Mouse (Mus musculus) urinary bladder, adult 2 months (tissue): ENCODE data around the gene Ubr4. TPM values are rescaled to one million over a fixed set of nuclear protein-coding genes. Genes with fewer than 3 reads are reported as not detected.

Experiments used
- DNase-seq: peaks from one replicate; pipeline ENCODE4 v3.0.0; 2022; ENCODE audit warnings: low spot score
- polyA plus RNA-seq: library from polyadenylated mRNA; depleted of rRNA; stranded (reverse); fragments of >200 nt; gene quantifications from 2 replicates; pipeline ENCODE4 v1.2.3, GENCODE M21; 2012

Gene Ubr4
- polyA plus RNA-seq, 1 experiment: 169 TPM

DNA sequence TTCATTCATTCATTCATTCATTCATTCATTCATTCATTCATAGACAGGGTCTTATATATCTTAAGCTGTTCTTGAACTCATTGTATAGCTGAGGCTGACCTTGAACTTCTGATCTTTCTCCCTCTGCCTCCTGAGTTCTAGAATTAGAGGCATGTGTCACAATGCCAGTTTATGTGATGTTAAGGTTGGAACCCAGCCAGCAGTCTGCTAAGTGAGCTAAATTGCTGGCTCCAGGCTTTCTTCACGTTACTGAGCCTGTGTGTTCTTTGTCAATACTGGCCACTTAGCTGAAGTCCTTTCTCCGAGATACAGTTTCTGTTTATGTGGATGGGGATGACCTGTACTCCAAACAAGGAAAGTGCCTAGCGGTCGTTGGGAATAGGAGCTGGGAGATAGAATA is 78.5 kb downstream of the Ubr4 start:
- no peak for DNase-seq

DNA sequence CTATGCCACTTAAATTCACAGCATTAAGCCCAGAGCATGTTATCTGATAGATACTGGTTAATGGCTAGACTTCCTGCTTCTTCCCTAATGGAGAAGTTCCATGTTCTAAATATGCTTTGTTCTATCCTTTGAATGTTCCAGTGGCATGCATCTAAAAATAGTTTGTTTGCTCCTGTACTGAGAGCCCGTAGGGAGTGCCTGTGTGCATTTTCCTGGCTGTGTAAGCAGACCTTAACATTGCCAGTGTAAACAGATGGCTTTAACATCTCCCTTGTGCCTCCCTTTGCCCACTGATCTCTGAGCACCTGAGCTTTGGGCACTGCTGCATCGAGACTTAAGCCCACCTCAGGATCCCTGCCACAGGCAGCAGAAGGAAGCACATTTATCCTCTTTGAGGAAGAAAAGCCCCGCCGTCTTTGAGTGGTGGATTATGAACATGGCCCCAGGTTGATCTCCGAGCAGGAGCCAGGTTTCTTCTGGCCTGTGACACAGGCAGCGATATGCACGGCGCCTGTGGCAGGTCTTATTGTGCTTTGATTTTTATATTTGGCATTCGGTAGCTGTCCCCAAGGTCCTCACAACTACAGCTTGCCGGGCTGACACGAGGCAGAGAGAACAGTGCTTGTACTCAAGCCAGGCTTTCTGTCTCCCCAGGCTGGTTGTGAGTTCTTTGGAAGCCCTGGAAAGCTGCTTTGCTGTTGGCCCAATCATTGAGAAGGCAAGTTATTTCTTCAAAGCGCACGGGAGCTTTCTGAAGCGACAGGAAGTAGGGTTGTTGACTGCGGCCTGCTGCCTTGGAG is 80.8 kb downstream of the Ubr4 start:
- DNase-seq: no peak

DNA sequence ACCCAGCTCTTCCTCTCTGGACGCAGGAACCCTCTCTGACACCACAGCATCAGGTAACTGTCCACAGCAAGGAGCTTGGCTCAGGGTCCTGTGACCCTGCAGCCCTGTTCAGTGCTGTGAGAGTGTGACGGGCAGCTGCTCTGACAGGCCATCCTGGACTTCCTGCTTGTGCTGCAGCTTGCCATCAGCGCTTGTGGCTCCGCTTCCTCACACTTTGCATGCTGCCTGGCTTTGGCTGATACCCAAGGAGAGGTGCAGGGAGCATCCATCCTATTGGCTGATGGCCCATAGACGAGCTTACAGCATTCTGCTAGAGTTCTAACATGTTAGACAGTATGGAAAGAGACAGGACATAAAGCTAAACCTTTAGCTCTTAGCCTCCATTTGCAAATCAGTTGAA is 88.8 kb downstream of the Ubr4 start:
- no peak for DNase-seq

DNA sequence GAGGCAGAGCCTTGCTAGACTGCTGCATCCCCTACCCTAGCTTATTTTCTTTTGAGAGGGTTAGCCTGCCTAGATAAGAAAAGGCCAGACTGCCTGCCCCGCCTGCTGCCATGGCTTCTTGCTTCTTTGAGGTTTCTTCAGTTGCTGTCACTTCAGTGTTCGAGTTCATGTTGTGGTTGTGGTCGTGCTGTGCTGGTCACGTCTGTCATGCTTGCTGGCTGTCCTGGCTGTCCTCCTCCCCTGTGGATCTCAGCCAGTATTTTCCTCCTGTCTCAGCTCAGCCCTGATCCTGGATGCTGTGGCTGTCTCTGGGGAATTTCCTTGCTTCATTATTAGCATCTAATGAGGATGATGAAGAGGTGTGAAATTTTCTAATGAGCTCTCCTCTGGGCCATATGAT is 89.4 kb downstream of the Ubr4 start:
- no peak for DNase-seq

DNA sequence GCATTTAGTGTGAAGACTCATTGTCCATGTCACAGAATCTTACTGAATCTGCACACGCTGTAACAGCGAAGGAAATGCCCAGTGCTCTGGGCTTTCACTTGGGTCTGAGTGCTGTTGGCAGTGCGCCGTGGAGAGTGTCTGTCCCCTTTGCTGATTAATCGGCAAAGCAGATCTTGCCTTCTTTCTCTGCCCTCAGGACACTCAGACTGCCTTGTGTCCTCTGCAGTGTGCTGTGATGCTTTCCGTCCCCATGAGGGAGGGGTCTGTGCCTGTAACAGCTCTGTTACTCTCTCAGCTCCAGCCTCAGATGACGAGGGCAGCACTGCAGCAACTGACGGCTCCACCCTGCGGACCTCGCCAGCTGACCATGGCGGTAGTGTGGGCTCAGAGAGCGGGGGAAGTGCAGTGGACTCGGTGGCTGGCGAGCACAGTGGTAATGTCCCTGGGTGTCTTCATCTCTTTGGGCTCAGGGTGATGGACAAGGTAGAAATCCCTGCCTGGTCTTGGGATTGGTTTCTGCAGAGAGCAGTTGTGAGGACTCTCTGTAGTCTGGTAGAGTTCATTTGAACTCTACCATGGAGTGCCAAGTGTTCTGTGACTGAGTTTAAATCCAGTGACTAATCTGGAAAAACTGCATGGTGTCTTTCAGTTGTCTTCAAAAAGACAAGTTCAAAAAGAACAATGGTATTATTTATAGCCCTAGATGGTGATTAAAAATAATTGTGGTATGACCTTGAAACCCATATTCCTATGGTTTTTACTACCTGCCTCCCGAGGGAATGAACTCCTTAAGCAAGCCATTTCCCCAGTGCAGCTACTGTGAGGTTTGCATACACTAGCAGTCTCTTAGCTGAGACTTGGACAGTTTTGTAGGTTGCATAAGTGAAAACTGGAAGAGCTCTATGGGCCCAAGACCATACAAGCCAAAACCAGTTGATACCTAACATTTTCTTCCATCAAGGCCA is 90.3 kb downstream of the Ubr4 start:
- no peak for DNase-seq

DNA sequence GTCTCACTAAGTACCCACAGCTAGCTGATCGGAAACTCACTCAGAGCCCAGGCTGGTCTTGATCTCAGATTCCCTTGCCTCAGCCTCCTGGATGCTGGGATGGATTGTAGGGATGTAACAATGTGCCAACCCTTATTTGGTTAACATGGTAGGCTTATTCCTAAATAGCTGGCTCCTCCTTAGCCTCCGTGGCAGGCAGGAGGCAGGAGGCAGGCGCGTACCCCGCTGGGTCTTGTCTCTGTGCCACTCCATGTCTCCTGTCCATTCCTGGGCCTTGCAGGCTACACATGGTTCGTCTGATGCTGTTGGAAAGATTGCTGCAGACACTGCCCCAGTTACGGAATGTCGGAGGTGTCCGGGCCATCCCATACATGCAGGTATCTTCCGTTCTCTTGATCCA is 91.9 kb downstream of the Ubr4 start:
- DNase-seq: no peak

DNA sequence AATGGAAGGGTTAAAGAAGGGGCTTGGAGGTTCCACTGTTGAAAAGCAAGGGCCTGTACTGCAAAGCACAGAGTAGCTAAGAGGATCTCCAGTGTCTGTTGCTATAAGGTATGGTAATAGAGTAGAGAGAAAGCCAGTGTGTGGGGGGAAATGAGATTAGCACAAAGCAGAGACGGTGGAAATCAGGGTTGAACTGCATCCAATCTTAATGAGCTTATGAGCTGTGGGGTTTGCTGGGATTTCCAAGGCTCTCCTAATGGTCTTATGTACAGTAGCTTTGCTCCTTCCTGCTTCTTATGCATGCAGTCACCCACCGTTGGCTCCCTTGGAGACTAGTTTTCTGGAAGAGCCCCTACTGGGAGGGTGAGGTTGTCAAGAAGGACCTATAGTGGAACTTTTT is 93.8 kb downstream of the Ubr4 start:
- DNase-seq: no peak

DNA sequence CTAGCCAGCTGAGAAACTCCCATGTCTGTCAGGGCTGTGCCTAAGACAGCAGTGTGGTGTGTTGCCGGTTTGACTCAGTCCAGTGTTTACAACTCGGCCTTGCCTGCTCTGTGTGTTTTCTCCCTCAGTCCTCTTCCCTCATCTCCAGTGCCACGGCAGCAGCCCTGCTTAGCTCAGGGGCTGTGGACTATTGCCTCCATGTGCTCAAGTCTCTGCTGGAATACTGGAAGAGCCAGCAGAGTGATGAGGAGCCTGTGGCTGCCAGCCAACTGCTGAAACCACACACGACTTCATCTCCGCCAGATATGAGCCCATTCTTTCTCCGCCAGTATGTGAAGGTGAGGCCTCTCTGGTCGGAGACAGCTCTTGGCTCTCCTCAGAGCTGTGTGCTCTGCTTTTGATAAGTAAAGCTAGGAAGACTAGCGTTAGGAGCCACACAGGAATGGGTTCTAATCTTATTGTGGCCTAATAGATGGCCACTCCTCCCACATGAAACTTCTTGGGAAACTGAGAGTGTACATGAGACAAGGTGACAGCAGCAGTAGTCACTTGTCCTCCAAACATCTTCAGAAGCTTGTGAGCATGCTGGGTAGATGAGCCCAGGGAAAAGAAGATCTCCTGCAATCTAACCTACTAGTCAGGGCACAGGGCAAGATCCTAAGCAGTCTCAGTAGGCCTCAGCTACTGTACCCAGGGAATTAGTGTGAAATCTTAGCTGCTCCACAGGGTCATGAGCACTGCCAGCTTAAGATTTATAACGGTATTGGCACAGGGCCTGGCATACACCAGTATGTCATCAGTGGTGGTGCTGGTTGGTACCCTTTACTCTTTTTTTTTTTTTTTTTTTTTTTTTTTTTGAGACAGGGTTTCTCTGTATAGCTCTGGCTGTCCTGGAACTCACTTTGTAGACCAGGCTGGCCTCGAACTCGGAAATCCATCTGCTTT is 94.6 kb downstream of the Ubr4 start:
- DNase-seq: no peak

DNA sequence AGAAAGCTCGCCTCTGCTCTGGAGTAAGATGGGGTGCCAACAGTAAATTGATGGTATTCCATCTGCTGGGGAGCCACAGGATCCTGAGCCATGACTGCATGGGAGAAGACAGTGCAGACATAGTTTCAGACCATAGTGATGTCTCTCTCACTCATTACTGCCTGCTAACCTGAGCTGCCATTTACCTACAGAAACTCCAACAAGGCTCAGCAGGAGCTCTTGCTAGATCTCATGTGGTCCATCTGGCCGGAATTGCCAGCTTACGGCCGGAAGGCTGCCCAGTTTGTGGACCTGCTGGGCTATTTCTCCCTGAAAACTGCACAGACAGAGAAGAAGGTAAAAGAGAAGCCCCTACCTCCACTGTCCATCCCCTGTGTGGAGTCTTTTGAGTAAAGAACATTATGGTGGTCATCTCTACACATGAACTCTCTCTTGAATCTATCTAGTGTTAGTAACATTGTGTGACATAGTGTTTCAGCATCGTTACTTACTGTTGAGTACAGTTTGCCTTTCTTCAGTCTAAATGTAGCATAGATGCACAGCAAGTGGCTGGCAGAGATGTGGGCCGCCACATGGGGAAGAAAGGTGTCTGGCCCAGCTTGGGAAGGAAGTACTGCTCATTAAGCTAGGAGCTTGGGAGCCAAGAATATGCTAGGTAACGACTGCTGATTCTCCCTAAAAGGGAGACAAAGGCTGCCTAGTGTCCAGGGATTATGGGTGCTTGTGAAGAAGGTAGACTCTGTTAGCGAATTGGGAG is 100.7 kb downstream of the Ubr4 start:
- DNase-seq: no peak

DNA sequence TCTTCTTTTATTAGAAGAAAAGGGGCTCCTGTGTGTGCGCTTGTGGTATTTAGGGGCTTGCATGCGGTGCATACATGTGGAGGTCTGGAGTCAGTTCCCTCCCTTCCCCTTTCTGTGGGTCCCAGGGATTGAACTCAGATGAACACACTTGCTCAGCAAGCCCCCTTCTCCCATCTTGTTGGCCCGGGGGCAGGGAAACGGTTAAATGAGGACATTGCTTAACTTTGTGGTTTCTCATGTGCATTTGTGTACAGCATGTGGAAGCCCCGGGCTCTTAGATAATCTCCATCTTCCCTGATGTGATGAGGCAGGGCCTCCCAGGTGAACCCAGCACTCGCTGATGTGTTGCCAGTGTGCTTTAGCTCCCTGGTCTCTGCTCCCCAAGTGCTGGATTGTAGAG is 101.9 kb downstream of the Ubr4 start:
- DNase-seq: no peak

DNA sequence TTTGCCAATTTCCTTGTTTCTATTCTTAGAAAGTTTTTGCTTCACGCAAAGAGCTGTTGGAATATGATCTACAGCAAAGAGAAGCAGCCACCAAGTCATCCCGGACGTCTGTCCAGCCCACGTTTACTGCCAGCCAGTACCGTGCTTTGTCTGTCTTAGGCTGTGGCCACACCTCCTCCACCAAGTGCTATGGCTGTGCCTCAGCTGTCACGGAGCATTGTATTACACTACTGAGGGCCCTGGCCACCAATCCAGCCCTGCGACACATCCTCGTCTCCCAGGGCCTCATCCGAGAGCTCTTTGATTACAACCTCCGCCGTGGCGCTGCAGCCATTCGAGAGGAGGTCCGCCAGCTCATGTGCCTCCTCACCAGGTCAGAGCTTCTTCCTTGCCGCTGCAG is 107.6 kb downstream of the Ubr4 start:
- DNase-seq: no peak

DNA sequence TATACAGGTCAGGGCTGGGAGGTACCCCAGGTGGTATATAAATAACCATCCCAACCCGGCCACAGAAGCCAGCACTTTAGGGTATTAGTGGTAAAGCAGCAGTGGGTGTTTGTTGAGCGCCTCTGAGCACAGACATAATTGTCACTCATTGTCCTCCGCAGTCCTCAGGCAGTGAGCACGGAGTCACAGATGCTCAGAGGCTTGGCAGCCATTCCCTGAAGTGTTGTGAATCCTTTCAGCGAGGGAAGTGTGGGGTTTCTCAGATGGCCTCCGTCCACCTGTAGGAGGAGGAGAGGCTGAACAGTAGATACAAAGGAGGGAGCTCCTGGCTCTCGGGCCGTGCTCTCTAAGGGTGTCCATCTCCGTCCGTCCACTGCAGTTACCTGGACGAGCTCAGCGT is 111.8 kb downstream of the Ubr4 start:
- DNase-seq: no peak

DNA sequence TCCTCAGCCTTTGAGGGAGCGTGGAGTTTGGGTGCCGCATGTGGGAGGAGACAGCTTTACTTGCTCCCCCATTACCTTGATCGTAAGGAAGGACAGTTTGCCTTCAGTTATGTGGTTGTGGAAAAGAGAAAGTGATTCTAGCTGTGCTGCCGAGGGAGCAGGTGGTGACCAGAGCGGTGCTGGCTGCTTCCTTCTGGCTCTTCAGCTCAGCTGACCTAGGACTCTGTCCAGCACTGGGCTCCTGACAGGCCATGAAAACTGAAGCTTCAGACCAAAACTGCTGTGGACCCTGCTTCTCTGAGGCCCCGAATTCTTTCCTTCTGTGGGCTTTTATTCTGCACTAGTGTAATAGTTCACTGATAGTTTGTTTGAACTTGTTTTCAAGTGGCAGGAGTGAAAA is 114.1 kb downstream of the Ubr4 start:
- no peak for DNase-seq

DNA sequence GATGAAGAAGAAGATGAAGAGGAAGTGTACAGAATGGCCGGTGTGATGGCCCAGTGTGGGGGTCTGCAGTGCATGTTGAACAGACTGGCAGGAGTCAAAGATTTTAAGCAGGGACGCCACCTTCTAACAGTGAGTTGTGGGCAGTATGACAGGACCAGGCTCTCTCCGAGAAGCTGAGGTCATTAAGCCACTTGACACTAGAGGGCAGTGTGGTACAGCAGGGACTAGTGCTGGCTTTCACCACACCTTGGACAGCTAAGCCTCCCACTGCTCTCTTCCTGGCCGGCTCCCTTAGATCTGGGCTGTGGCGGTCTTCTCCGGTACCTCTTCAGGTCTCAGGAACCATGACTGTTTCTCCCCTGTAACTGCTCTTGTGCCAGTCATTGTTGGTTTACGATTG is 117.8 kb downstream of the Ubr4 start:
- no peak for DNase-seq

DNA sequence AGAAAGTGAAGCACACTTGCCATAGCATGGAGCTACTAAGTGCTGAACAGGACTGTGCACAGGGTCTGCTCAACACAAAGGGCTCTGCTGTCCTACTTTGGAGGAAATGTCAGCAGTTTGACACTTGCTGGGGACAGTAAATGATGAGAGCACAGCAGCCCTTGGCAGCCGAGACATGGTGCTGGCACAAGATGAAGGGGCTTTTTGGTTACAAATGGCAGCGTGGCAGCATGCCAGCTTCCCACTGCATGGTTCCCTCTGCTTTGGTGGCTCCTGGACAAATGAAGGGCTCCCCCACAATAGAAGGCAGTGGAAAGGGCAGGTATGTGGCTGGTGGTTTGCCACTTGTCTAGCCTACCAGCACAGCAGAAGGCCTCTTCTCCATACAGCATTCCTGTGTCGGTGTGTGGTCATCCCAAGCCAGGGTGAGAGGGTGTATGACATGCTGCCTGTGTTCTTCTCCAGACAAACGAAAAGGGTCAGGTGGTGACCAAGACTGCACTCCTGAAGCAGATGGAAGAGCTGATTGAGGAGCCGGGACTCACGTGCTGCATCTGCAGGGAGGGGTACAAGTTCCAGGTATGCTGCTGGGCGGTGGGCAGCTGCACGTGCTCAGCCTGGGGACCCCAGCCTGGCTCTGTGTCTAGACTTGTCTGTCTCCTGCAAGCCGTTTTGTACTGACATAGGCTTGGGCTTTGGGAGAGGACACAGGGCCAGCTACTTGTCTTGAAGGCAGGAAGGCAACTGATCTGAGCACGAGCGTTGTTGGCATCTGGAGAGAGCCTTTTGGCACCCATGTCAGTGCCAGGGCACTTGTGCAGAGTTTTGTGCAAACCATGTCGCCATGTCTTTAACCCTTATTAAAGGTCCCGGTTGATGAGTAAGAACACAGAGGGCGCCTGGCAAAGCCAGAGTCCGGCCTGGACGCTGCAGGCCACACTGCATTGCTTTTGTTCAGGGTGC is 124.5 kb downstream of the Ubr4 start:
- DNase-seq: no peak

DNA sequence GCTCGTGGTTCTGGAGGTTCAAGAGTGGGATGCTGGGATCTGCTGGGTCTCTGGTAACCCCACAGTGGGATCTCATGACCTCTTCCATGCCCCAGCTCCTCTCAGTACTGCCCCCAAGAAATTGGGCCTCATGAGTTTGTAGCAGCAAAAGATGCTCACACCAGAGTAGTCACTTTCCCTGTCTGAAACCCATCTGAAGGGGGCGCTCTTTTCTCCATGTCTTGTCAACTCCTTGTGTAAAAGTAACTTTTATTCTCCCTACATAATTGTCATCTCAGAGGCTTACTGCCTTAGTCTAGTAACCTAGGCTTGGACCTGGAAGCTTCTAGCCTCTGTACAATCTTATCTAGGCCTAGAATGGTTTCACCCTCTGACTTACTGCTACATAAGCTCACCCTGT is 125.6 kb downstream of the Ubr4 start:
- no peak for DNase-seq

DNA sequence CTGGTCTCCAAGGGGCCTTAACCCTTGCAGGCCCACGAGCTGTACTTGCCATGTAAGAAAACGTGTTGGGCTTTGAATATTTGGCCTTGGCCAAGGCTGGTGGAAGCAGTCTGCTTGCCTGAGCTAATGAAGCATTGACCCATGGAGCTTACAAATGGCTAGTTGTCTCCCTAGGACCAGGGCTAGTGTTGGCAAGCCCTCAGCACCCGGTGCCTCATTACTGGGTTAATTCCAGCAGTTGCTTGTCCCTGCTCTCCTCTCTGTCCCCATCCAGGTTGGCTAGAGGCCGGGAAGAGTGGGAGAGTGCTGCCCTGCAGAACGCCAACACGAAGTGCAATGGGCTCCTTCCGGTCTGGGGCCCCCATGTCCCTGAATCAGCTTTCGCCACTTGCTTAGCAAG is 126.8 kb downstream of the Ubr4 start:
- DNase-seq: no peak

DNA sequence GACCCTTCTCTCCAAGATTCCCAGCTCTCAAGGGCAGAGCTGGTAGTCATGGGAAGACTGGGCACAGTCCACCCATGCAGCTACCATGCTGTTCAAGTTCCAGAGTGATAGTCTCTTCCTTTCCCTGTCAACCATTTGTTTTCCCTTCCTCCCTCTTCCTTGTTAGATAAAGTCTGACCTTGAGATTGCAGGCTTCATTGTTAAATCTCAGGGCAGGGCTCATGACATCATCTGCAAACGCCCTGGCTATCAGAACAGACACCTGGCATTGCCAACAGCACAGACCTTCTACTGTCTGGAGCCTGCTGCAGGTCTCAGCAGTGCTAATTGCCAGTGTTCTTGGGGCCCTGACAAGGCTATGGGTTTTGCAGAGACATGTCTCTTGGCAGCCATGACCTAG is 129.0 kb downstream of the Ubr4 start:
- no peak for DNase-seq

DNA sequence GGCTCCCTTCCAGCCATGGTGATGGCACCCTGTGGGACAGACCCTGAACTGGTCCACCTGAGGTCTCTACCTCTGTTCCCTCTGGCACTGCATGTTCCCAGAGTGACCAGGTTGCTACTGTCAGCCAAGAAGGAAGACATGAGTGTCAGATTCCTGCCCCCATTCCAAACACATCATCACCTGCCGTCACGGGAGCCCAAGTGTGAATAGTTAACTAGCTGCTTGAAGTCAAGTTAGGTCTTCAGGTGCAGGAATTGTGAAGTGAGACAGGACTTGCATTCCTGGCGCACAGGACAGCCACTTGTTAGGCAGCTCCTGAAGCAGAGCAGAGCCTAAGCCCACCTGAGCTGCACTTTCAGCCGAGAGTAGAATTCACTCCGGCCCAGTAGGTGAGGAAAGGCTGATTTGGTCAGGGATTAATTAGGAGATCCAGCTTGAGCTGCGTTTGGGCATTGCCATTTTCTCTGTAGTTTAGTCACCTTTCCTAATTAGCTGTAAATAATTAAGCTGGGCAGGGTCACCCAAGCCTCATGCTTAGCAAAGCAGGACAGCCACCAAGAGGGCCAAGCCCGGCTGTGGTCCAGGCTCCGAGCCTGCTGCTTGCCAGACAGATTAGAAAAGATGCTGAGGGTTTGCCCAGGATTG is 131.2 kb downstream of the Ubr4 start:
- no peak for DNase-seq
